Mouse (Mus musculus) CH12.LX (cell line): ENCODE data around the gene Miox. TPM values are rescaled to one million over a fixed set of nuclear protein-coding genes. Genes with fewer than 3 reads are reported as not detected.

Experiments
- DNase-seq: peaks from one replicate; pipeline ENCODE4 v3.0.0-alpha.2; 2013; ENCODE audit errors: extremely low read depth
- H3K27ac ChIP-seq: 2 replicates; pipeline ENCODE4 v1.5.1; 2012; ENCODE audit warnings: low read depth, mild to moderate bottlenecking, control low read depth, moderate library complexity; ENCODE audit not compliant: insufficient read depth
- H3K27me3 ChIP-seq: replicated peaks from 2 replicates; pipeline ENCODE3; 2012; ENCODE audit warnings: inconsistent platforms
- H3K36me3 ChIP-seq, 2 experiments: replicated peaks in 1 of 2; 2 replicates each; pipeline versions ENCODE3 to v1.6.1; 2012; ENCODE audit warnings: inconsistent platforms in 1 of 2, low read length in 1 of 2, mild to moderate bottlenecking in 1 of 2, mixed read lengths in 1 of 2, moderate library complexity in 1 of 2; ENCODE audit not compliant: control insufficient read depth in 1 of 2, insufficient read depth in 1 of 2
- H3K4me1 ChIP-seq, 2 experiments: 2 replicates each; pipeline ENCODE4 v1.6.1; 2012; ENCODE audit warnings: inconsistent platforms in 1 of 2, moderate library complexity in 1 of 2; ENCODE audit not compliant: insufficient read depth in 2 of 2, control insufficient read depth in 1 of 2
- H3K4me2 ChIP-seq: 2 replicates; pipeline ENCODE4 v1.6.1; 2012; ENCODE audit warnings: low read depth, mild to moderate bottlenecking, control low read depth; ENCODE audit not compliant: poor library complexity, insufficient read depth, severe bottlenecking
- H3K4me3 ChIP-seq, 3 experiments: fragments of 150-350 bp in 1 of 3; sonication (generic) in 1 of 3; replicated peaks in 1 of 3; 2 replicates each; pipeline versions ENCODE3 to v1.5.1; 2011 to 2012; ENCODE audit warnings: low read depth in 2 of 3, low read length in 2 of 3, mild to moderate bottlenecking in 2 of 3, moderate library complexity in 2 of 3, control low read depth in 1 of 3, improper control_type of control experiment in 1 of 3, inconsistent platforms in 1 of 3, mixed read lengths in 1 of 3; ENCODE audit not compliant: poor library complexity in 1 of 3
- H3K79me2 ChIP-seq: replicated peaks from 2 replicates; pipeline ENCODE4 v1.6.1; 2012; ENCODE audit warnings: mild to moderate bottlenecking, moderate library complexity; ENCODE audit not compliant: control insufficient read depth, poor library complexity, insufficient read depth, severe bottlenecking; ENCODE audit errors: extremely low read depth
- H3K9ac ChIP-seq: 2 replicates; pipeline ENCODE4 v1.6.1; 2012; ENCODE audit warnings: low read depth, mild to moderate bottlenecking, control low read depth, moderate library complexity; ENCODE audit not compliant: insufficient read depth
- H3K9me3 ChIP-seq: replicated peaks from 2 replicates; pipeline ENCODE3; 2012; ENCODE audit warnings: low read length, inconsistent platforms, mixed read lengths
- BHLHE40 ChIP-seq: IDR thresholded peaks from 2 replicates; pipeline ENCODE4 v1.6.1; 2011; ENCODE audit warnings: mild to moderate bottlenecking, low read depth, low read length, improper control_type of control experiment
- CHD1 ChIP-seq: IDR thresholded peaks from 2 replicates; pipeline ENCODE4 v1.6.1; 2012; ENCODE audit warnings: low read depth, low read length, improper control_type of control experiment, inconsistent platforms
- CHD2 ChIP-seq: IDR thresholded peaks from 2 replicates; pipeline ENCODE4 v1.6.1; 2011; ENCODE audit warnings: low read length, improper control_type of control experiment
- CTCF ChIP-seq, 2 experiments: IDR thresholded peaks in 1 of 2; conservative IDR thresholded peaks in 1 of 2; 2 replicates each; pipeline ENCODE4 v1.5.1; 2011 to 2012; ENCODE audit warnings: low read depth in 2 of 2, low read length in 2 of 2, improper control_type of control experiment in 1 of 2, inconsistent platforms in 1 of 2, mild to moderate bottlenecking in 1 of 2, moderate library complexity in 1 of 2
- E2F4 ChIP-seq: IDR thresholded peaks from 2 replicates; pipeline ENCODE4 v1.6.1; 2011; ENCODE audit warnings: low read depth, low read length, improper control_type of control experiment; ENCODE audit not compliant: insufficient replicate concordance
- ELF1 ChIP-seq: IDR thresholded peaks from 2 replicates; pipeline ENCODE4 v1.6.1; 2014; ENCODE audit warnings: low read depth, mild to moderate bottlenecking, inconsistent platforms, low read length, improper control_type of control experiment
- ETS1 ChIP-seq: conservative IDR thresholded peaks from 2 replicates; pipeline ENCODE4 v1.6.1; 2012; ENCODE audit warnings: low read depth, mild to moderate bottlenecking, inconsistent platforms, low read length, improper control_type of control experiment, moderate library complexity
- GABPA ChIP-seq: IDR thresholded peaks from 2 replicates; pipeline ENCODE4 v1.6.1; 2012; ENCODE audit warnings: low read depth, low read length, improper control_type of control experiment, inconsistent platforms; ENCODE audit not compliant: insufficient replicate concordance
- HCFC1 ChIP-seq: IDR thresholded peaks from 2 replicates; pipeline ENCODE4 v1.6.1; 2012; ENCODE audit warnings: low read depth, mild to moderate bottlenecking, inconsistent platforms, low read length, improper control_type of control experiment
- IRF4 ChIP-seq: IDR thresholded peaks from 2 replicates; pipeline ENCODE4 v1.6.1; 2014; ENCODE audit warnings: low read depth, mild to moderate bottlenecking, inconsistent platforms, low read length, improper control_type of control experiment
- JUN ChIP-seq: IDR thresholded peaks from 2 replicates; pipeline ENCODE4 v1.6.1; 2011; ENCODE audit warnings: low read depth, mild to moderate bottlenecking, low read length, improper control_type of control experiment, moderate library complexity; ENCODE audit not compliant: insufficient read depth
- JUND ChIP-seq: conservative IDR thresholded peaks from 2 replicates; pipeline ENCODE4 v1.6.1; 2011; ENCODE audit warnings: low read depth, low read length, improper control_type of control experiment
- KAT2A ChIP-seq: IDR thresholded peaks from 2 replicates; pipeline ENCODE4 v1.6.1; 2012; ENCODE audit warnings: low read length, improper control_type of control experiment, inconsistent platforms; ENCODE audit not compliant: insufficient replicate concordance
- MAFK ChIP-seq: IDR thresholded peaks from 2 replicates; pipeline ENCODE4 v1.6.1; 2011; ENCODE audit warnings: low read length, improper control_type of control experiment; ENCODE audit not compliant: insufficient replicate concordance
- MAX ChIP-seq: IDR thresholded peaks from 2 replicates; pipeline ENCODE4 v1.6.1; 2011; ENCODE audit warnings: low read length, improper control_type of control experiment
- MAZ ChIP-seq: IDR thresholded peaks from 2 replicates; pipeline ENCODE4 v1.6.1; 2012; ENCODE audit warnings: low read depth, mild to moderate bottlenecking, inconsistent platforms, low read length, improper control_type of control experiment, moderate library complexity
- MEF2A ChIP-seq: IDR thresholded peaks from 2 replicates; pipeline ENCODE4 v1.6.1; 2014; ENCODE audit warnings: low read depth, mild to moderate bottlenecking, inconsistent platforms, low read length, improper control_type of control experiment, borderline replicate concordance
- MXI1 ChIP-seq: IDR thresholded peaks from 2 replicates; pipeline ENCODE4 v1.6.1; 2011; ENCODE audit warnings: mild to moderate bottlenecking, low read depth, low read length, improper control_type of control experiment
- MYC ChIP-seq: IDR thresholded peaks from 2 replicates; pipeline ENCODE4 v1.6.1; 2011; ENCODE audit warnings: low read depth, mild to moderate bottlenecking, improper control_type of control experiment, low read length
- NELFE ChIP-seq: IDR thresholded peaks from 2 replicates; pipeline ENCODE4 v1.6.1; 2011; ENCODE audit warnings: low read depth, low read length, improper control_type of control experiment
- NRF1 ChIP-seq: IDR thresholded peaks from 2 replicates; pipeline ENCODE4 v1.6.1; 2014; ENCODE audit warnings: low read depth, mild to moderate bottlenecking, inconsistent platforms, low read length, improper control_type of control experiment, moderate library complexity
- PAX5 ChIP-seq: IDR thresholded peaks from 2 replicates; pipeline ENCODE4 v1.6.1; 2012; ENCODE audit warnings: low read length, inconsistent platforms, mixed read lengths
- POLR2A ChIP-seq: IDR thresholded peaks from 2 replicates; pipeline ENCODE4 v1.6.1; 2011; ENCODE audit warnings: low read depth, mild to moderate bottlenecking, improper control_type of control experiment, low read length
- POLR2AphosphoS2 ChIP-seq: IDR thresholded peaks from 2 replicates; pipeline ENCODE4 v1.6.1; 2011; ENCODE audit warnings: low read depth, low read length, improper control_type of control experiment
- RAD21 ChIP-seq: IDR thresholded peaks from 2 replicates; pipeline ENCODE4 v1.6.1; 2011; ENCODE audit warnings: low read depth, mild to moderate bottlenecking, low read length, improper control_type of control experiment, moderate library complexity
- RCOR1 ChIP-seq: conservative IDR thresholded peaks from 2 replicates; pipeline ENCODE4 v1.6.1; 2012; ENCODE audit warnings: low read depth, mild to moderate bottlenecking, inconsistent platforms, low read length, improper control_type of control experiment
- SIN3A ChIP-seq: IDR thresholded peaks from 2 replicates; pipeline ENCODE4 v1.6.1; 2012; ENCODE audit warnings: low read length, improper control_type of control experiment, inconsistent platforms
- SMC3 ChIP-seq: IDR thresholded peaks from 2 replicates; pipeline ENCODE4 v1.6.1; 2011; ENCODE audit warnings: low read depth, low read length, improper control_type of control experiment
- TBP ChIP-seq: conservative IDR thresholded peaks from 2 replicates; pipeline ENCODE4 v1.6.1; 2011; ENCODE audit warnings: low read depth, low read length, improper control_type of control experiment
- TCF12 ChIP-seq: IDR thresholded peaks from 2 replicates; pipeline ENCODE4 v1.6.1; 2014; ENCODE audit warnings: low read depth, mild to moderate bottlenecking, inconsistent platforms, low read length, improper control_type of control experiment
- UBTF ChIP-seq: IDR thresholded peaks from 2 replicates; pipeline ENCODE4 v1.6.1; 2012; ENCODE audit warnings: low read depth, mild to moderate bottlenecking, inconsistent platforms, low read length, improper control_type of control experiment, moderate library complexity
- USF1 ChIP-seq: IDR thresholded peaks from 2 replicates; pipeline ENCODE4 v1.6.1; 2014; ENCODE audit warnings: low read depth, mild to moderate bottlenecking, inconsistent platforms, low read length, improper control_type of control experiment
- USF2 ChIP-seq: conservative IDR thresholded peaks from 2 replicates; pipeline ENCODE4 v1.6.1; 2011; ENCODE audit warnings: low read depth, low read length, improper control_type of control experiment
- ZC3H11A ChIP-seq: IDR thresholded peaks from 2 replicates; pipeline ENCODE4 v1.6.1; 2012; ENCODE audit warnings: low read depth, mild to moderate bottlenecking, inconsistent platforms, low read length, improper control_type of control experiment
- ZKSCAN1 ChIP-seq: IDR thresholded peaks from 2 replicates; pipeline ENCODE4 v1.6.1; 2012; ENCODE audit warnings: low read depth, inconsistent platforms, low read length, improper control_type of control experiment, borderline replicate concordance
- ZMIZ1 ChIP-seq: IDR thresholded peaks from 2 replicates; pipeline ENCODE4 v1.6.1; 2012; ENCODE audit warnings: low read depth, mild to moderate bottlenecking, inconsistent platforms, low read length, improper control_type of control experiment
- ZNF384 ChIP-seq: IDR thresholded peaks from 2 replicates; pipeline ENCODE4 v1.6.1; 2012; ENCODE audit warnings: low read depth, low read length, improper control_type of control experiment, inconsistent platforms
- dilution Hi-C: fragments of 300-500 bp; cut with MboI; formaldehyde crosslinking; loops from 2 replicates; pipeline ENCODE4 v1.14.3; 2020; ENCODE audit warnings: low sequenced_read_pairs; ENCODE audit not compliant: extremely low pct_unique_long_range_greater_than_20kb, extremely low pct_ligation_motif_present
- in situ Hi-C: fragments of 300-500 bp; cut with MboI; formaldehyde crosslinking; loops from 3 replicates; pipeline ENCODE4 v1.14.3; 2019; ENCODE audit warnings: low sequenced_read_pairs, low pct_ligation_motif_present, low pct_unique_long_range_greater_than_20kb, mixed read lengths
- polyA plus RNA-seq: library from polyadenylated mRNA; unstranded; fragments of >175 nt; gene quantifications from 2 replicates; pipeline ENCODE4 v1.2.1, GENCODE M21; 2012; ENCODE audit warnings: low read depth; ENCODE audit not compliant: insufficient read length
- total RNA-seq, 2 experiments: library from RNA; depleted of rRNA; stranded (reverse); fragments of 300-350 nt in 1 of 2; fragments of >200 nt in 1 of 2; gene quantifications; 2 replicates each; pipeline ENCODE4 v1.2.3; 2012 to 2014

Miox gene
- total and polyA plus RNA-seq, 3 experiments: not detected

- dilution Hi-C loops: no loop called here
- H3K27me3 ChIP-seq: no peaks in the 10 kb centered on the region
- H3K4me2 ChIP-seq: peak within 1 kb of the TSS; percentile 89
- H3K9me3 ChIP-seq: no peaks in the 10 kb centered on the region
- in situ Hi-C loops: loop anchor here (25.0 kb wide), 1 partner anchor 243 kb away; the partner anchor contains the start of gene Tubgcp6
- peaks cover 15 to 41% of the 10 kb centered on the region in 2 experiments for H3K4me1 ChIP-seq
- H3K27ac ChIP-seq: peak within 1 kb of the TSS; percentile 61
- H3K79me2 ChIP-seq: peaks cover 55% of the 10 kb centered on the region
- peak within 1 kb of the TSS; percentile 85 for H3K9ac ChIP-seq
- peaks cover 45 to 63% of the 10 kb centered on the region in 2 experiments for H3K36me3 ChIP-seq
- DNase-seq: peak; percentile 97
- H3K4me3 ChIP-seq: peak within 1 kb of the TSS; percentile 85 to 92 (median 88)
- TF ChIP-seq SMC3 (no peak), POLR2A (peak; percentile 92), MYC (peak; percentile 71; the same call in 1 of the 2 replicates), POLR2AphosphoS2 (no peak), MXI1 (peak; percentile 83), ZMIZ1 (peak; percentile 79), TBP (0 out of 2 replicates have a peak, but pooled peaks have one; percentile 50), NRF1 (peak; percentile 62; the same call in 1 of the 2 replicates), BHLHE40 (0 out of 2 replicates have a peak, but pooled peaks have one; percentile 17), ZNF384 (no peak; the same call in 1 of the 2 replicates), MAFK (no peak), TCF12 (peak; percentile 88), USF2 (no peak), ZC3H11A (no peak), HCFC1 (peak; percentile 88), IRF4 (peak; percentile 78), JUN (no peak), CHD1 (no peak), USF1 (no peak), RAD21 (no peak), ZKSCAN1 (no peak), MEF2A (no peak), MAZ (peak; percentile 77; the same call in 1 of the 2 replicates), SIN3A (peak; percentile 94), KAT2A (peak; percentile 90), CTCF (conservative IDR thresholded peaks at IDR 0.05 in 1 of 2, IDR thresholded peaks at IDR 0.05 in 1 of 2; ENCODE audit: low read depth in 2 of 2, low read length in 2 of 2) (no peak), ETS1 (peak; percentile 22; the same call in 1 of the 2 replicates), ELF1 (peak; percentile 83), UBTF (0 out of 2 replicates have a peak, but pooled peaks have one; percentile 40), RCOR1 (no peak), PAX5 (no peak), NELFE (peak; percentile 80), CHD2 (0 out of 2 replicates have a peak, but pooled peaks have one; percentile 7), E2F4 (peak; percentile 82; the same call in 1 of the 2 replicates), JUND (no peak), GABPA (peak; percentile 56), MAX (peak; percentile 41; the same call in 1 of the 2 replicates)
These were observed 21.3 kb downstream of the Miox start, which contains the start of the genes Lmf2 and Ncaph2 for GRCm38 (mm10) chr15:89355241-89356187. Gene Lmf2 (minus strand): TSS chr15:89355659. Gene Ncaph2 (plus strand): TSS chr15:89355719.
